Mouse (Mus musculus) liver, embryonic 16.5 days (tissue): Measurements from ENCODE around the gene Atxn1. TPM values are rescaled to one million over a fixed set of nuclear protein-coding genes. Genes with fewer than 3 reads are reported as not detected.

Experiments
- ATAC-seq: fragments of 200-750 bp; cut with Nextera tagmentation; 2 replicates; pipeline ENCODE4 v1.8.0; 2017; ENCODE audit warnings: low read depth, mild to moderate bottlenecking, moderate number of reproducible peaks, moderate library complexity
- H3K27ac ChIP-seq: fragments of 300-500 bp; sonication (generic); 2 replicates; pipeline ENCODE4 v1.5.1; 2014; ENCODE audit warnings: mild to moderate bottlenecking, low read length
- H3K27me3 ChIP-seq: fragments of 300-500 bp; sonication (generic); 2 replicates; pipeline ENCODE4 v1.6.1; 2014; ENCODE audit warnings: low read depth, low read length, mixed read lengths; ENCODE audit not compliant: control insufficient read depth, insufficient read depth
- H3K36me3 ChIP-seq: fragments of 300-500 bp; sonication (generic); 2 replicates; pipeline ENCODE4 v1.6.1; 2014; ENCODE audit warnings: mild to moderate bottlenecking; ENCODE audit not compliant: control insufficient read depth, insufficient read depth
- H3K4me1 ChIP-seq: fragments of 300-500 bp; sonication (generic); 2 replicates; pipeline ENCODE4 v1.6.1; 2014; ENCODE audit warnings: low read depth, low read length, mixed read lengths; ENCODE audit not compliant: control insufficient read depth
- H3K4me2 ChIP-seq: fragments of 300-500 bp; sonication (generic); 2 replicates; pipeline ENCODE4 v1.6.1; 2014; ENCODE audit warnings: low read depth, low read length, mixed read lengths
- H3K4me3 ChIP-seq: fragments of 300-500 bp; sonication (generic); 2 replicates; pipeline ENCODE4 v1.5.1; 2014; ENCODE audit warnings: low read depth, mild to moderate bottlenecking, low read length
- H3K9ac ChIP-seq: fragments of 300-500 bp; sonication (generic); 2 replicates; pipeline ENCODE4 v1.6.1; 2014; ENCODE audit warnings: low read depth, low read length
- H3K9me3 ChIP-seq: fragments of 300-500 bp; sonication (generic); replicated peaks from 2 replicates; pipeline ENCODE4 v1.6.1; 2016; ENCODE audit warnings: low read length; ENCODE audit not compliant: control insufficient read depth
- WGBS: fragments of 180-500 bp; shearing (Covaris S2); extraction: QIAGEN DNeasy Blood & Tissue Kit; methylation state at CpG from one replicate; pipeline ENCODE4 v1.1.7; 2014; ENCODE audit not compliant: insufficient replicate concordance; 5-methylcytosine and 5-hydroxymethylcytosine counted together
- polyA plus RNA-seq: library from polyadenylated mRNA; unstranded; fragments of >200 nt; fragmentation: Nextera tagmentation; extraction: Ambion mirVana; gene quantifications from 2 replicates; pipeline ENCODE4 v1.2.1, GENCODE M21; 2015

Gene Atxn1
- polyA plus RNA-seq, 1 experiment from 2014 or later, result 3.2 TPM

DNA sequence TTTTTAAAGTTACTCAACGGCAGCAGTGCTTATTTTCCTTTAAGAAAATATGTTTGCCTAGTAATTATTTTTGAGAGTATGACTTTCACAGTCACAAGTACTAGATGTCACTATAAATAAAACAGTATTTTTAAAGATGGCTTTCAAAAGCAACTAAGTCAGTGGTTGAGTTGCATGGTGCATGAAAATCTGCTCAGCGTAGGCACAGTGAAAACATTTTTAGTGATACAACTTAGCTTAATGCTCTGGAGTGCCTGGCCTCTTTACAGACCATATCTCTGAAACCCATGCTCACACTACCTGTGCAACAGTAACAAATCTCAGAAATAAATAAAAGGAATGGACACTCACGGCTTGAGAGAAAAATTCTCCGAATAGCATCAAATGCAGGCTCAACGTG is 241.9 kb downstream of the Atxn1 start:
- Histone ChIP-seq H3K27me3 (no peaks in the 10 kb centered on the region), H3K4me1 (no peaks in the 10 kb centered on the region), H3K27ac (no peak overlapping the region), H3K9ac (no peak overlapping the region), H3K4me3 (no peak overlapping the region), H3K9me3 (no peaks in the 10 kb centered on the region), H3K4me2 (no peak overlapping the region), H3K36me3 (no peaks in the 10 kb centered on the region)
- no peak for ATAC-seq
- WGBS, result 71% methylated on average over 5 of the region's 5 CpGs

DNA sequence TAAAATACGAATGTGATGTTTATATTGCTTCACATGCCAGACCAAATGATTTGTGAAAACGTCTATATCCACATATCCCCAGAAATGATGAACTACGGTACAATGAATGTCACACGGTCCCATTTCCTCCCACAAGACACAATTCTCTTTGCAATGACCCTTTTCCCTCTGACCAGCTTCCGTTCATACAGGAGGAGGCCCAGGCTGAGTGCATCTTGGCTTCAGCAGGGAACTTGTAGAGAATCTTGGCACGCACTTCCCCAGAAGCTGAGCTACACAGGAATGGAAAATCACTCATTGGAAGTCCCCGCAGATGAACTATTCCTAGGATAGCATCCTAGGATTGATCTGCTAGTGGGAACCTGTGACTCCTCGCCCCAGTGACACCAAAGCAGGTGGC is 243.2 kb downstream of the Atxn1 start:
- H3K9ac ChIP-seq, result no peak overlapping the region
- no peak overlapping the region for H3K4me3 ChIP-seq
- H3K27ac ChIP-seq, result no peak overlapping the region
- ATAC-seq, result no peak
- no peaks in the 10 kb centered on the region for H3K9me3 ChIP-seq
- 70% methylated on average over 8 of the region's 8 CpGs for WGBS
- no peak overlapping the region for H3K4me2 ChIP-seq
- no peaks in the 10 kb centered on the region for H3K36me3 ChIP-seq
- H3K4me1 ChIP-seq, result no peaks in the 10 kb centered on the region
- no peaks in the 10 kb centered on the region for H3K27me3 ChIP-seq

DNA sequence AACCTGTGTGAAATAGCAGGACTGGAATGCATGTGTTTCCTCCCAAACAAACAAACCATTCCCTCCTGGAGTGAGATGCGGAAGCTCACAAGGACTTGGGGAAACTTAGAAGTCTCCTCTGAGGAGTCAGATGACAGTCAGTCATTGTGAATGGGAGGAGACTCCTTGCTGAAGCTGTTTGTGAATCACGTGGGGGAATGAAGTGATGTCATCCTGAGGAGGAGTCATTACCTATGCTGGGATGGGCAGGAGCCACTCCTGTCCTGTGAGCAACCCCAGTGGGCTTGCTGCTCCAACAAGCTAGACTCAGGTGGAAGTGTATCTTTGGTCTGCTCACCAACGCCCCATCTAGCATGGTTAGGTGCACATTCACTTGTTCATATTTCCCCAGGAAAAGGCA is 246.0 kb downstream of the Atxn1 start:
- Histone ChIP-seq H3K4me2 (no peak overlapping the region), H3K9ac (no peak overlapping the region), H3K4me3 (no peak overlapping the region), H3K9me3 (no peaks in the 10 kb centered on the region), H3K27ac (no peak overlapping the region), H3K27me3 (no peaks in the 10 kb centered on the region), H3K4me1 (no peaks in the 10 kb centered on the region), H3K36me3 (no peaks in the 10 kb centered on the region)
- ATAC-seq, result no peak
- WGBS, result 51% methylated on average over 3 of the region's 3 CpGs

DNA sequence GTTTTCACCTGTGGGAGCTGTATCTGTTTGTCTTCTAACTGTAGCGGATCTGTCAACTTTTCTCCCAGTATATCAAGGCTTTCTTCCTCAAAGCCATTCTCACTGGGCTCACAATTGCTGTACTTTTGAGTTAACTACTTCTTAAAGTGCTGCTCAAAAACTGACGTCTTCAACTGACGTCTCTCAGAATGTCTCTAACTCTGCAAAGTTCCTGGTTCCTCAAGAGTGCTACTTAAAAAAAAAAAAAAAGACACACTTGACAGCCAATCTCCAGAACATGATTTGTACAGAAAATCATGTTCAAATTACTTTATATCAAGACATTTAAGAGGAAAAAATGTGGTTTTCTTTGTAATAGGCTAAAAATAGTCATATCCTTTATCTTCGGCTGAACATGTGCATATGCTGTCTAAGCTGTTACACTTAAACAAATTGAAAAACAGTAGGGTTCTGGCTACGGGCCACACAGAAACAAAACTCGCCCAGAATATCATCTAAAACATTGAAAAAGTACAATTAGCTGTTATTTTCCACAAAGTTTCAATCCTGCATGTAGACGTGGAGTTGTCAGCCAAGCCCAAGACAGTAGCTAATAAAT is 249.1 kb downstream of the Atxn1 start:
- Histone ChIP-seq H3K27me3 (no peaks in the 10 kb centered on the region), H3K4me3 (no peak overlapping the region), H3K9me3 (no peaks in the 10 kb centered on the region), H3K9ac (no peak overlapping the region), H3K27ac (no peak overlapping the region), H3K4me2 (no peak overlapping the region), H3K36me3 (no peaks in the 10 kb centered on the region), H3K4me1 (no peaks in the 10 kb centered on the region)
- 45% methylated on average over 7 of the region's 7 CpGs for WGBS
- no peak for ATAC-seq

DNA sequence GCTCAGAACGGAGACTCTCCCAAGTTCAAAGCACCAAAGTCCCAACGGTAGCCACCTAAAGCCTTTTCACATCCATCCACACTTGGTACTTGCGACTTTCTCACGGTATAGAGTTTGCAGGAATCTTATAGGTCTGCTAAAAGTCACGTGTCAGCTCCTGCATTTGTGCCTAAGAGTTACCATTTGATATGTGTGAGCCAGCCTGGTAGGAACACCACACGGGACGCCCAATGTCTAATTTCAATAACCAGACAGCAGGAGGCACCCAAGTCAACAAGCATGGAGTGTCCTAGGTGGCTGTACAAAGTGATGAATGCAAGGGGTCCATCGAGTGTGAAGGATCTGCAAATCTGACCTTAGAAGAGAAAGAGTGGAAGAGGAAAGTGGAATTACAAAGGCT is 254.8 kb downstream of the Atxn1 start:
- WGBS, result 66% methylated on average over 8 of the region's 8 CpGs
- no peaks in the 10 kb centered on the region for H3K9me3 ChIP-seq
- H3K36me3 ChIP-seq, result no peaks in the 10 kb centered on the region

DNA sequence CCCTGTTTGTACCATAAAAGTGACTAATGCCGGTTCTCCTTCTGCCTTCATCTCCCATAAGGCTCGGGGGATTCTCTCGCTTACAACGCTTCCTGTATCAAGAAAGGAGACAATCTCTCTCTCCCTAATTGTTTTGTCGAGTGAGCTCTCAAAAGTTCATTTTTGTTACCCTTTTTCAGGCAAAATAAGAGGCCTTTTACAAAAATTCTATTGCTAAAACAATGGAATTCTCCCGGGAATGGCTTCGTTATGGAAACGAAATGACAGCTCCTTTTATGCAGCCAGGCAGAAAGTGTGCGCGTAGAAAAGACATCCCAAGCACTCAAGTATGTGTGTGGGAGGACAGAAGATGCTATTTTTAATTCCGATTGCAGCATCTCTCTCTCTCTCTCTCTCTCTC is 255.4 kb downstream of the Atxn1 start:
- Histone ChIP-seq H3K9ac (no peak overlapping the region), H3K4me3 (no peak overlapping the region), H3K4me1 (no peaks in the 10 kb centered on the region), H3K9me3 (no peaks in the 10 kb centered on the region), H3K4me2 (no peak overlapping the region), H3K27ac (no peak overlapping the region), H3K27me3 (no peaks in the 10 kb centered on the region), H3K36me3 (no peaks in the 10 kb centered on the region)
- no peak for ATAC-seq
- WGBS, result 76% methylated on average over 11 of the region's 11 CpGs

More for the DNA sequence above, 254.8 kb downstream of the Atxn1 start:
- no peak overlapping the region for H3K27ac ChIP-seq
- no peak overlapping the region for H3K4me3 ChIP-seq
- no peaks in the 10 kb centered on the region for H3K4me1 ChIP-seq
- H3K9ac ChIP-seq, result no peak overlapping the region
- no peak overlapping the region for H3K4me2 ChIP-seq
- ATAC-seq, result no peak
- no peaks in the 10 kb centered on the region for H3K27me3 ChIP-seq

DNA sequence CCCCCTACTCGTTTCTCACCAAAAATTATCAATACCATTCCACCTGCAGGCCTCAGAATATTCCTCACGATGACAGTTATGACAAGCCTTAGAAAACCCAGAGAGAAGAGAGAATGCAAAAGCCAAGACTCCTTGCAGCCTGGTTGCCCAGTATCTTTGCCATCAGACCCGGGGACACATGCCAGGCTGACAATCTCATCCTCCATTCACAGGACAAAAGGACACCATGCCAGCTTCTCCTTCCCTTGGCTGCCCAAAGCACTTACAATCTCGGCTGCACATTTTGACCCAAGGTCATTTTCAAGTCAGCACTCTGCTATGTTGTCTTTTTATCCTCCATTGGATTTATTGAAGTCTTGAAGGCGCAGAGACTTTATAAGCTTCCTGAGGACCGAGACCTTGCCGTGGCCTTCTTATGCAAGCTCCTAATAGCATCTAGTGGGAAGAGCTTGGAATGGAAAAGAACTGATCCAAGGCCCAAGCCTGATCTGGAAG is 263.5 kb downstream of the Atxn1 start:
- no peak for ATAC-seq
- H3K36me3 ChIP-seq, result no peaks in the 10 kb centered on the region
- no peaks in the 10 kb centered on the region for H3K9me3 ChIP-seq
- H3K4me3 ChIP-seq, result no peak overlapping the region
- H3K4me1 ChIP-seq, result no peaks in the 10 kb centered on the region
- H3K9ac ChIP-seq, result no peak overlapping the region
- no peak overlapping the region for H3K4me2 ChIP-seq
- no peak overlapping the region for H3K27ac ChIP-seq
- WGBS, result 57% methylated on average over 7 of the region's 7 CpGs
- no peaks in the 10 kb centered on the region for H3K27me3 ChIP-seq

DNA sequence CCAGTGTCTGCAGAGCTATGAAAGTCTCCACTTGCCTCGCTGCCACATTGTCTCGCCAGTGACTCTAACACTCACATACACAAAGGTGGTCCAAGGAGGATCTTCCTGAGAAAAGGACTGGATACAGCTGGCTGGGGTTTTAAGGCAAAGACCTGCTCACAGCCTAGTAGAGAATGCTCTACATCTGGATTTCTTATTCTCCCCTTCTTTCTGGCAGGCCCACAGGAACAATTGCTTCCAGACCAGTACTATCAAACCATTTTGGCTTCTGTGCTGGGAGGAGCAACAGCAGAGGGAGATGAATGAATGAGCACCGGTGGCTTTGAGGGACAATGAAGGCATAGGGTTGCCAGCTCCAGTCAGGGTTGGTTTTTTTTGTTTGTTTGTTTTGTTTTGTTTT is 265.8 kb downstream of the Atxn1 start:
- no peak for ATAC-seq
- no peak overlapping the region for H3K9ac ChIP-seq
- H3K27me3 ChIP-seq, result no peaks in the 10 kb centered on the region
- H3K36me3 ChIP-seq, result no peaks in the 10 kb centered on the region
- H3K9me3 ChIP-seq, result no peaks in the 10 kb centered on the region
- no peaks in the 10 kb centered on the region for H3K4me1 ChIP-seq
- H3K4me3 ChIP-seq, result no peak overlapping the region
- no peak overlapping the region for H3K27ac ChIP-seq
- 61% methylated on average over 3 of the region's 3 CpGs for WGBS
- H3K4me2 ChIP-seq, result no peak overlapping the region

DNA sequence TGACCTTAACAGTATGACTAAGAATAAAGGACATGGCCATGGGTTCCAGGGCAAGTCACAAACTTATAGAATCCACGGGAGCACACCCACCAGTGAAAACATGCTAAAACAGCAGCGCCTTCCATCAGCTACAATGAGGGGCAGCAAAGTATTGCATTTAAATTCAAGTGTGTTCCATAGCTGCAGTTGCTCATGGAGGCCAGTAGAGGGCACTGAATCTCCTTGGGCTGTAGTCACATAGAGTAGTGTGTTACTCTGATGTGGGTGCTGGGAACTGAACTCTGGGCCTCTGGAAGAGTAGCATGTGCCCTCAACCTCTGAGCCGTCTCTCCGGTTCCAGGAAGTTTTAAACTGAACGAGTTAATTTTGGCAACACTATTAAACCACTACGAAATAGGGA is 268.8 kb downstream of the Atxn1 start:
- ATAC-seq, result no peak
- H3K9ac ChIP-seq, result no peak overlapping the region
- H3K4me2 ChIP-seq, result no peak overlapping the region
- no peak overlapping the region for H3K4me3 ChIP-seq
- no peaks in the 10 kb centered on the region for H3K9me3 ChIP-seq
- 81% methylated on average over 6 of the region's 6 CpGs for WGBS
- no peaks in the 10 kb centered on the region for H3K36me3 ChIP-seq
- no peak overlapping the region for H3K27ac ChIP-seq
- no peaks in the 10 kb centered on the region for H3K27me3 ChIP-seq
- H3K4me1 ChIP-seq, result no peaks in the 10 kb centered on the region; the same call in 1 of the 2 replicates
